Mouse (Mus musculus): Measurements from ENCODE around the gene Ldb2. TPM values are rescaled to one million over a fixed set of nuclear protein-coding genes. Genes with fewer than 3 reads are reported as not detected.

The Ldb2 gene
- 1 to 10 TPM; 1.7 to 4.1 TPM for total RNA-seq (2021)
- long read RNA-seq, experiment 1, partial matches to known transcripts, result 0 of 1 reads
- long read RNA-seq, experiment 1, other reads (novel, unspliced or antisense), result 0 of 1 reads
- long read RNA-seq, experiment 2, partial matches to known transcripts, result 1 of 2 reads
- long read RNA-seq, experiment 2, other reads (novel, unspliced or antisense), result 1 of 2 reads

GRCm38 (mm10) chr5:44799053-44799860 is at the start of gene Ldb2:
Gene Ldb2 (minus strand): TSS chr5:44799680.
- H3K27ac ChIP-seq, result peak within 1 kb of the TSS; percentile 80
- peak within 1 kb of the TSS; percentile 72 for H3K4me3 ChIP-seq
- intact Hi-C loops (cut with DNase I), result no loop called here
- TF ChIP-seq CTCF (IDR thresholded peaks at IDR 0.05), result no peak
- peak; percentile 58 for DNase-seq

- H3K27ac ChIP-seq, result no peak overlapping the region
- intact Hi-C loops (cut with DNase I), result no loop called here
- no peak overlapping the region for H3K4me3 ChIP-seq
- DNase-seq, result peak; percentile 25
- peak; percentile 76 for TF ChIP-seq CTCF (IDR thresholded peaks at IDR 0.05)
These were observed 31.8 kb upstream of the Ldb2 start for GRCm38 (mm10) chr5:44831287-44831686.

GRCm38 (mm10) chr5:44815506-44815905 is 16.0 kb upstream of the Ldb2 start:
- DNase-seq, result no peak

GRCm38 (mm10) chr5:44805960-44806359 is 6.5 kb upstream of the Ldb2 start:
- TF ChIP-seq CTCF (IDR thresholded peaks at IDR 0.05), result no peak
- no peak for DNase-seq
- no peak overlapping the region for H3K4me3 ChIP-seq
- intact Hi-C loops (cut with DNase I), result no loop called here
- H3K27ac ChIP-seq, result no peak overlapping the region

More at GRCm38 (mm10) chr5:44815506-44815905, 16.0 kb upstream of the Ldb2 start:
- intact Hi-C loops (cut with DNase I), result no loop called here
- no peak for TF ChIP-seq CTCF (IDR thresholded peaks at IDR 0.05)
- Histone ChIP-seq H3K27ac (no peak overlapping the region), H3K4me3 (no peak overlapping the region)

GRCm38 (mm10) chr5:44801100-44801499 is 1.6 kb upstream of the Ldb2 start:
- no peak for TF ChIP-seq CTCF (IDR thresholded peaks at IDR 0.05)
- intact Hi-C loops (cut with DNase I), result no loop called here
- H3K27ac ChIP-seq, result no peak overlapping the region

GRCm38 (mm10) chr5:44799861-44800260 is 381 bp upstream of the Ldb2 start:
- TF ChIP-seq CTCF (IDR thresholded peaks at IDR 0.05), result no peak
- no peak for DNase-seq
- intact Hi-C loops (cut with DNase I), result no loop called here
- peak overlapping the region; percentile 58 for H3K27ac ChIP-seq
- H3K4me3 ChIP-seq, result peak overlapping the region; percentile 72

More at GRCm38 (mm10) chr5:44801100-44801499, 1.6 kb upstream of the Ldb2 start:
- DNase-seq, result no peak
- no peak overlapping the region for H3K4me3 ChIP-seq

- DNase-seq, result no peak
- TF ChIP-seq CTCF (IDR thresholded peaks at IDR 0.05), result no peak
- Histone ChIP-seq H3K4me3 (peak overlapping the region; percentile 72), H3K27ac (peak overlapping the region; percentile 80)
- intact Hi-C loops (cut with DNase I), result no loop called here
These were observed 987 bp downstream of the Ldb2 start for GRCm38 (mm10) chr5:44798493-44798892.

GRCm38 (mm10) chr5:44798056-44798455 is 1.4 kb downstream of the Ldb2 start:
- intact Hi-C loops (cut with DNase I), result no loop called here
- H3K4me3 ChIP-seq, result peak overlapping the region; percentile 72
- TF ChIP-seq CTCF (IDR thresholded peaks at IDR 0.05), result no peak
- DNase-seq, result no peak
- peak overlapping the region; percentile 80 for H3K27ac ChIP-seq

- no peak for TF ChIP-seq CTCF (IDR thresholded peaks at IDR 0.05)
- peak overlapping the region; percentile 66 for H3K27ac ChIP-seq
- intact Hi-C loops (cut with DNase I), result no loop called here
- no peak for DNase-seq
- no peak overlapping the region for H3K4me3 ChIP-seq
These were observed 14.9 kb downstream of the Ldb2 start for GRCm38 (mm10) chr5:44784591-44784990.

GRCm38 (mm10) chr5:44779340-44779739 is 20.1 kb downstream of the Ldb2 start:
- no peak overlapping the region for H3K27ac ChIP-seq
- intact Hi-C loops (cut with DNase I), result no loop called here
- no peak for TF ChIP-seq CTCF (IDR thresholded peaks at IDR 0.05)
- DNase-seq, result no peak
- H3K4me3 ChIP-seq, result no peak overlapping the region

- no peak for DNase-seq
- Histone ChIP-seq H3K4me3 (no peak overlapping the region), H3K27ac (peak overlapping the region; percentile 72)
- intact Hi-C loops (cut with DNase I), result no loop called here
- no peak for TF ChIP-seq CTCF (IDR thresholded peaks at IDR 0.05)
These were observed 31.0 kb downstream of the Ldb2 start for GRCm38 (mm10) chr5:44768472-44768871.

- no peak for DNase-seq
- TF ChIP-seq CTCF (IDR thresholded peaks at IDR 0.05), result no peak
- intact Hi-C loops (cut with DNase I), result no loop called here
- Histone ChIP-seq H3K4me3 (no peak overlapping the region), H3K27ac (peak overlapping the region; percentile 70)
These were observed 34.6 kb downstream of the Ldb2 start for GRCm38 (mm10) chr5:44764911-44765310.

GRCm38 (mm10) chr5:44759178-44759577 is 40.3 kb downstream of the Ldb2 start:
- Histone ChIP-seq H3K27ac (peak overlapping the region; percentile 70), H3K4me3 (no peak overlapping the region)
- DNase-seq, result no peak
- intact Hi-C loops (cut with DNase I), result no loop called here
- no peak for TF ChIP-seq CTCF (IDR thresholded peaks at IDR 0.05)

All from gastrocnemius, adult 2 months (tissue).